Mouse (Mus musculus) common myeloid progenitor, adult 5-6 weeks (primary cell): ENCODE data around the gene Lmntd2. TPM values are rescaled to one million over a fixed set of nuclear protein-coding genes. Genes with fewer than 3 reads are reported as not detected.
A peak's percentile ranks its signal among the peaks of the same experiment; 100 is the strongest.

Experiments used
- ATAC-seq: replicated peaks from 2 replicates; pipeline ENCODE4 v1.8.0; 2016; ENCODE audit warnings: low read depth, mild to moderate bottlenecking, moderate TSS enrichment, inconsistent platforms; ENCODE audit not compliant: poor library complexity, severe bottlenecking
- total RNA-seq: library from RNA; stranded (forward); fragments of 200-1000, 187-1606 nt; gene quantifications from 2 replicates; pipeline ENCODE4 v1.2.3, GENCODE M21; 2017

Gene Lmntd2
- total RNA-seq, 1 experiment from 2014 or later, result 0.32 TPM

DNA sequence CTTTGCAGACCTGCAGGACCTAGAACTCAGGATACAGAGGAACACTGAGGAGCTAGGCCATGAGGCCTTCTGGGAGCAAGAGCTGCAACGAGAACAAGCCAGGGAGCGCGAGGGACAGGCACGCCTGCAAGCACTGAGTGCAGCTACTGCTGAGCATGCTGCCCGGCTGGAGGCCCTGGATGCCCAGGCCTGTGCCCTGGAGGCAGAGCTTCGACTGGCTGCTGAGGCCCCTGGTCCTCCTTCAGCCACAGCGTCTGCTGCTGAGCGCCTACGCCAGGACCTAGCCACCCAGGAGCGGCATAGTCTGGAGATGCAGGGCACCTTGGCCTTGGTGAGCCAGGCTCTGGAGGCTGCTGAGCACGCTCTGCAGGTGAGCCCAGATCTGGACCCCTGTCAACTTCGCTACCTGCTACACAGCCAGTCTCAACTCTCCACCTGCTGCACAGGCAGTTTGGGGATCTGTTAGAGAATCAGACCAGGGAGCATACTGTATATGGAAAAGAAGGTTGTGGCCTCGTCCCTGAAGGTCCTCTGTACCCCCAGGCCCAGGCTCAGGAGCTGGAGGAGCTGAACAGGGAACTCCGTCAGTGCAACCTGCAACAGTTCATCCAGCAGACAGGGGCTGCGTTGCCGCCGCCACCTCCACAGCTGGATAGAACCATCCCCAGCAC is 3.6 kb upstream of the Lmntd2 start:
- ATAC-seq, result no peak

GRCm38 (mm10) chr7:141216894-141217293 is 3.0 kb upstream of the Lmntd2 start:
- ATAC-seq, result no peak

DNA sequence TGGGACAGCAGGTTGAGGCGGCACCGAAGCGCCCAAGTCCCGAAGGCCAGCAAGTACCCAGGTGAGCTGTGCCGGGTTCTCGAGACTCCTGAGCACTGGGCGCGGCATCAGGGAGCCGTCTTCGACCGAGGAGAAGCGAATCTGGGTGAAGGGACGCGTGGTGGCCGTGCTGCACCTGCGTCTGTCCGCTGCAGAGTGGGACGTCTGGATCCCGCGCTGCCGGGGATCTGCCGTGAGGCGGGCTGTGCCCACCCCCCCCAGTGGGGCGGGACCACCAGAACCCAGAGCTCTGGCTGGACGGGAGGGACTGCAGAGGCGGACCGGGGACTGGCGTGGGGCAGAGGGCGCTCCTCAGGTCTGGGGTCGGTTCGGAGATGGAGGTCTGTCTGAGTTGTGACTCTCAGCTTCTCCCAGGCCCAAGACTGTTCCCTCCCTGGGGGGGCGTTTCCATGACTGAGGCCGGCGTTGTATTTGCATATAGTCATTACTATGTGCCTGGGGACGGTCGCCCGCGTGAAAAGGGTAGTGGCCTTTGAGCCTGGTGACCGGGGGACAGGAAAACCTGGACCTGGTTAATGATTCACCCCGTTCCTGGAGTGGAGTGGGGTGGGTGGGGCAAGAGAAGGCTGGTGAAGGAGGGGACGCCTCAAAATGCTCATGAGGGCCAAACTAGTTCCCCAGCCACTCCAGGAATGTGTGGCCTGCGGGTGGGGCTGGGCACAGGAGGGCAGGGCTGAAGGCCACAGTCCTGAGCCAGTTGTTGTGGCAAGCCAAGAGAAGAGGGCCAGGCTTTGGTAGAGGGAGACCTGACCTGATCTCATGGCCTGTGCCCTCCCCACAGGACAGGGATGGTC is 2.2 kb upstream of the Lmntd2 start:
- peak; percentile 40 for ATAC-seq

DNA sequence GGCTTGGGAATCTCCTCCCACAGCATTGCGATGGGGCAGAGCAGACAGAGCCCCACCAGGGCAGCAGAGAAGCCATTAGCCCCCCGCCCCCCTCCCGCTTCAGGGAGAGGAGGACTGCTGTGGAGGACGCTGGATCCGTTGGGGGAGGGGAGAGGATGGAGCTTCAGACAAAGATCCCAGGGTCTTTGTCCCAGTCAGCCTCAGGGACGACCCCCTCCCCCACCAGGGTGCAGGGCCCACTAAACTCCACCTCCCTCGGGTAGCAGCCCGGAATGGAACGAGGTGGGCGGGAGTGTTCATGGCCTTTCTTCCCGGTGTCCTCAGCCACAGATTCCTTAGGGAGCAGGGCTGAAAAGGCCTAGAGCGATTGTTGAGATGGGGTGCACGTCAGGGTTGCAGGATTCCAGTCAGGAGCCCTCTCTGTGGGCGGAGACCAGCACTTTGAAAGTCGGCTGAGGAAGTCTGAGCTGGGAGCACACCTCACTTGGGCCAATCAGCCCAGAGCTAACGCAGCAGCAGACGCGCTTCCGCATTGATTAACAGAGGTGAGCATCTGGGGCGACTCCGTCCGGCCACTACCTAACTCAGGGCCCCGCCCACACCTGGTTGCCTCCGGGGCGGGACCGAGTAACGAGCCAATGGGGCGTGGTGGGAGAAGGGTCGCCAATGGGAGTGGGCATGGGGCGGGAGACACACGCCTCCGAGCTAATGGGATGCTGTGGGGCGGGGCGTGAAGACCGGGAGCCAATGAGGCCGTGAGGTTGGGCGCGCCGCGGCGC is 1.4 kb upstream of the Lmntd2 start, which contains the start of gene Rassf7:
TSS of gene Rassf7 (plus strand) at position 760 of the 779 bp plus-strand sequence.
- ATAC-seq, result peak; percentile 92

GRCm38 (mm10) chr7:141214310-141214709 is 430 bp upstream of the Lmntd2 start:
- no peak for ATAC-seq

- ATAC-seq, result no peak
Measured at GRCm38 (mm10) chr7:141213133-141213532, 747 bp downstream of the Lmntd2 start.

DNA sequence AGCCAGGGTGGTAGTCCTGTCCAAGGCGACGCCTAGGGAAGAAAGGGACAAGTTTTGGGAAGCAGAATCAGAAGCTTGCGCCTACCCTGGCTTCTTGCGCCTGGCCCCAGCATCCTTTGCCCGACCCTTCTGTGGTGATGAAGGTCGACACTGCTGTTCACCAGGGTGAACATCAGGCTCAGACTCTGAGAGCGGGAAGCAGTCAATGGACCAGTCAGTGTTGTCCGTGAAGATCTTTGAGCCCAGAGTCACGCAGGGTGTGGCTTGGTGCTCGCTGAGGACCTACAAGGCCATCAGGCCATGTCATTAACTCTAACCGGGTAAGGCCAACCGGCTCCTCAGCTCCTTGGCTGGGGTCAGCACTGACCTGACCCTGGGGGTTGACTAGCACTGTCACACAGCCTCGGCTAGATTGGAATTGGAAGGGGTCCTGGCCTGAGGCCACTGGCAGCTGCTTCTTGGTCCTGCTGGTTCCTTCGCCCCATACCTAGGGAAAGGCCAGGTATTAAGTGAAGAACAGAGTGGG is 3.2 kb downstream of the Lmntd2 start:
- ATAC-seq, result no peak

DNA sequence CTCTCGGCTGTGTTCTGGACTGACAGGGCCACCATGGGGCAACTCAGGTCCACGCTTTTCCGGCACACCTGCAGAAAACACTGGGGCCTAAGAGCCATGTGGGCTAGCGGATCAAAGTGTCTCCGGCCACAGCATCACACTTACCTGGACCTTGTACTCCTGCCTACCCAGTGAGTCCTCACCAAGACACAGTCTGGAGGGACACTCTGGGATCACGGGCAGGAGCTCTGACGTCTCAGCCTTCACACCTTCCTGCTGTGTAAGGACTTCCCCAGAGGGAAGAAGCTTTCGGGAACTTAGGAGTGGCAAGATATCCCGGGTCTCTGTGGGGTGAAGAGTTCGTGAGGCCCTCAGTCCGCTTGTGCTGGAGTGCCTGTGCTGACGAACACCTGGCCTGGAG is 3.7 kb downstream of the Lmntd2 start:
- no peak for ATAC-seq

- no peak for ATAC-seq
Measured at GRCm38 (mm10) chr7:141209526-141209925, 4.4 kb downstream of the Lmntd2 start.

DNA sequence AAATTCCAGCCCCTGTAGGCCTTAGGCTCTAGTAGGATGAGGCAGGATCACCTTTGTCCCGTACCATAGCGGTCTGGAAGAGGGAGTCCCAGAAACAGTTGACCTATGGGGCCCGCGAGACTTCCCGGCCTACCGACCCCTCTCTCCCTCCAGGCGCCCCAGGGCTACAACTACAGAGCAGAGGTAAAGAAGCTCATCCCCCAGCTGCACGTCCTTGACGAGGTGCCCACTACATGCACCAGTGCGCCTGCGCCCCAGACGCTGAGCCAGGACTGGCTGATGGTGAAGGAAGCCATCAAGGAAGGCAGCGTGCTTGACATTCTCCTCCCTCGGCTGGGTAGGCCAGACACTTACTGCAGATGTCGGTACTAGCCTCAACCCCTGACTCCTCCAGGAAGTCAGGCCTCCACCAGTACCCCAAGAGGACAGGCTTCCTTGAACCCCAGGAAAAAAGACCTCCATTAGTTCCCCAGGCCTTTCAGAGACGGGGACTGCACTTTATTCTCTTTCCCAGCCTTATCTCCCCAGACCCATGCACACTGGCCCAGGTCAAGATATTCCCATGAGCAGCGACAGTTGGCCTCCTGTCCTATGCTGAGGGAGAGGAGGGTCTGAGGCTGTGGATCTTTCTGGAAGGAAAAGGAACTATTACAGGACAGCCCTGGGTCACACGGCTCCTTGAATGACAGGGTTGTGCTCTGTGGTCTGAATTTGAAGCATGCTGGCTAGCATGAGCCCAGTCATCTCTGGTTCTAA is 7.5 kb downstream of the Lmntd2 start:
- no peak for ATAC-seq

- no peak for ATAC-seq
Measured at GRCm38 (mm10) chr7:141205504-141205903, 8.4 kb downstream of the Lmntd2 start.

GRCm38 (mm10) chr7:141204546-141204945 is 9.3 kb downstream of the Lmntd2 start:
- no peak for ATAC-seq

DNA sequence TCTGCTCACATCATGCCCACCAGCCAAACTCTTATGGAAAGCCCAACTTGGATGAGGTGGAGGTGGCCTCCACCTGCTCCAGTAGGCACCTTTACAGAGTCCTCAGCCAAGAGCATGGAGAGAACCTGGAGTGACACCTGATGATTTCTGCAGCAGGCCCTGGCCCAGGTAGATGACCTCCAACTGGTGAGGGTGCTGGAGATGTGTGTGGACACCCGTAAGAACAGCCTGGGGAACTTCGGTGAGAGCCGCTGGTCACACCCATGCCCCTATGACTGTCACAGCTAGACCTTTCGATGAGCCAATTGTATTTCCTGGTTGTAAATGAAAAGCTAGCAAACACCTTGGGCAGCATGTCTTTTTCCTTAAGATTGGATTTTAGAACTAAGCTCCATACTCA is 15.8 kb downstream of the Lmntd2 start:
- ATAC-seq, result no peak

- no peak for ATAC-seq
Measured at GRCm38 (mm10) chr7:141196619-141197282, 17.1 kb downstream of the Lmntd2 start.

DNA sequence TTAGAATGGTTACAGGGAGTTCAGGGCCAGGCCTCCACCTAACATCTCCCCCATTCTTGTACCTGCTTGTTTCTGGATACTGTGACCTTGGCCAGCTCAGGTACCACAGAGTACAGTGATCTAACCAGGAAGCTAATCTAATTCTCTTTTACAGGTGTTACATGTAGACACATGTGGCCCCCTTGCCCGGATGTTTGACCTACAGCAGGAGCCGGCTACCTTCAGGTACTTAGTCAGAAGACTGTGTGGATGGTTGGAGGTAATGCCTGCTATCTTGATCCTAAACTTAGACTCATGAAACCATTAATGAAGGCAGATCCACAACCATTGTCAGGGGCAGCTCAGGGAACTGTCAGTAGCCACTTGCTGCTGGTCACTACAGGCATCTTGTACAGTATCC is 18.1 kb downstream of the Lmntd2 start:
- no peak for ATAC-seq

DNA sequence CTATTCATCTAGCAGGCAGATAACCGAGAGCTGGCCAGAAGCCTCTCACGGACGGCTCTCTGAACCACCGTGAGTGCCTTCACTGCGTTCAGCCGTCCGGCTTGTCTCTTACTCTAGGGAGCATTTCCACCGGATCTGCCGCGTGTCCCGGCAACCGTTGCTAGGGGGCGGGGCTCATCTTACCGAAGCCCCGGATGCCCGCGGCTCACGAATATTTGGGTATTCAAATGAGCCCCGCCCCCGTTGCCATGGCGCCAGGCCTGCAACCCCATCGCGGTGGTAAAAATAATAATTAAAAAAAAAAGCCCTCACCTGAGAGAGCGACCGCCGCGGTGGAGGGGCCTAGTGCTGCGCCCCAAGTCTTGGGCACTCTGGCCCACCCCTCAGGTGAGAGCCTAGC is 19.1 kb downstream of the Lmntd2 start:
- ATAC-seq, result peak; percentile 68

- no peak for ATAC-seq
Measured at GRCm38 (mm10) chr7:141194409-141194808, 19.5 kb downstream of the Lmntd2 start.

DNA sequence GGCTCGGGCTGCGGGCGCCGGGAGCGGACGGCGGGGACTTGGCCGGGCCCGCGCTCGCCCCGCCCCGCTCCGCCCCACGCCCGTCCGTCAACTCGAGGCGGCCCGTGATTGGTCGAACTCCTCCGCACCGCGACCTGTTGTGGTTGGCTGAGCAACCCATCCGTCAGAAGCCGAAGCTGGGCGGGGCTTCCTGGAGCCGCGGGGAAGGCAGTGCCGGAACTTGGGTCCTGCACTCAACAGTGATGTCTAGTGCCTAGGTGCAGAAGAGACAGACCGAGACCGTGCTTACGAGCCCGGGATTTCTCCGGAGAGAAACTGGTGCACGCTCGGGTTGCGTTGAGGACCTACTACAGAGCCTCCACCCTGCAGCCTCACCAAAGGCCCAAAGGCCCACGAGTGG is 19.9 kb downstream of the Lmntd2 start, which contains the start of the genes Hras and Lrrc56:
TSS of gene Hras (minus strand) at position 58 of the 400 bp plus-strand sequence.
TSS of gene Lrrc56 (plus strand) at position 210 of the 400 bp plus-strand sequence.
- peak; percentile 93 for ATAC-seq

DNA sequence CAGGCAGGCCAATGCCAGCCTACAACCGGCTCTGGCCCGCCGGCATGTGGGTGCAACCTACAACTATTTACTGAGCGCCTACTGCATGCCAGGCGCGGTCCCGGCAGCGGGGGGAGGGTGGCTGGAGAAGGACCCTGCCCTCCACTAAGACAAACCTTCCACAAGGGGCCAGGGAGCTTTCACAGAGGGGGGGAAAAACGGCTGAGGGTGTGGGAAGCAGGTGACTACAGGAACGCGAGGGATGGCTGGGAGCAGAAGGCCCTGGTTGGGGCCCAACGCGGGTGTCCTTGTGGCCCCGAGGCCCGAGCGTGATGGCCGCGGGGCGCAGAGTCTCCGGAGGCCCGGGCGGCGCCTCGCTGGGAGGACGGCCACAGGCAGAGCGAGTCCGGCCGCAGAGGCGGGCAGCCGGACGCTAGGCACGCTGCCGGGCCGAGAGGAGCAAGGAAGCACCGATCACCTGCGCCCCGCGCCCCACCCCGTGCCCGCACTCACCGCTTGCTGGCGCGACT is 20.5 kb downstream of the Lmntd2 start:
- ATAC-seq, result no peak
